Mouse (Mus musculus) cerebellum, adult 9-10 months (tissue): ENCODE results near the gene Timd2.
"Not testable (repeated sequence)": the region's sequence is repeated elsewhere in the genome, so short reads cannot be mapped to it uniquely, and the experiment has no call there.

Experiments
- DNase-seq: peaks from one replicate; pipeline ENCODE4 v3.0.0; 2022

Gene Timd2

DNA sequence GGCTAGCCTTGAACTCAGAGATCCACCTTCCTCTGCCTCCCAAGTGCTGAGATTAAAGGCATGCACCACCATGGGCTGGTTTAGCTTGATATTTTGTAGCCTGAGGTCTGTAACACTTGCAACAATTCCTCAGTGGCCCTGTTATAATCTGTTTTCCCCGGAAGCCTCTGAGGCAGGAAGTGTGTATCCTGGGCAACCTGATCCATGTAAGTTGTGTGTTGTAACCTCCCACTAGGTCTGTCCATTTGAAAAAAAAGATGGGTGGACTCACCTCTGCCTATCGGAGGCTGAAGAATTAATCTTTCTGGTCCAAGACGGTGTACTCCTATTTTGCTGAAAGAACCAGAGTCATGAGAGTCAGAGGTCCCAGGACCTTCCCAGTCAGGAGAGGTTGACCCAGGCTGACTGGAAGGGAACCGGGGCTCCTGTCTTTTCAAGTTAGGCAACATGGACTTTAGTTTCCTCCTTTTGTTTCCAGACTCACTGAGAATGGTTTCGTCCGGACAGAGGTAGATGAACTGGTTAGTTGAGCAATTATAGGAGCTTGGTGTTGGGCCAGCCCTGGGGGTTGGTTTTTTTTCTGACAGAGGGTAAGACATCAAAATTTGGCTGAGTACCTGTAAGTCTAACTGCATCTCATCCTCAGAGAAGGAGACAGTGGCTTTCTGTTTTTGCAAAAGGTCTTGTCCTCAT is at the start of gene Timd2:
Timd2 (minus strand) TSS at position 398 of the 693 bp plus-strand sequence.
- DNase-seq = no peak

DNA sequence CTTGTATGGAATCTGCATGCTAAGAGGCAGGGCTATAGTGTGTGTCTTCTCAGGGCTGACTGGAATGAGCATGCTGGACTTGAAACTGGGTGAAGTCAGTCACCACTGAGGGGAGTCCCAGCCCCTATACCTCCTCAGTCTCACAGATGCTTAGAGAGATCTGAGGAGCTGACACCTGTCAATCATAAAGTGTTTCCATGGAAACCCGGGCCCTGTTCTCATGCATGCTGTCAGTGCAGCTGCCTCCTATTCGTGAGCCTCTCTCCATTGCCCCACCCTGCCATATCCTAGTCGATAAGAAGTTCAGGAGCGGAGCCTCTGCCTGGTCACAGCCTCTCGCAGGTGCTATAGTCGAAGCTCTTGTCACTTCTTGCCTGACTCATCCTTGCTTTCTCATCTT is 48.9 kb upstream of the Timd2 start:
- not testable (repeated sequence) for DNase-seq

DNA sequence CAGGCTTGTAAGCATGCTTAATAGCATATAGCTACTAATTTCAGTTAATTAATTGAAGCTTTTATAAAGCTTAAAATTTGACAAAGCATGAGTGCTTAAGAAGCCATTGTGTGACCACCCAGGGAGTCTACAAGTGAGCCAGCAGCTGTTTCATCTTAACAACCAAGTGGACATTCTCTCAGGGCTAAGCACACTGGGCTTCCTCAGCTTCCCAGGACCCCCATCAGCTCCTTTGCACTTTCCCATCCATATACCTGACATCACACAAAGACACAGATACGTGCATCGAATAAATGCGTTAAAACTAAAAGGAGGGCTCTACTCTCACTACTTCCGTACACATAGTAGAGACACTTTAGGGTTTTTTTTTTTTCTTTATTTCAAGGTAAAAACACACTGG is 47.8 kb upstream of the Timd2 start:
- DNase-seq = no peak

DNA sequence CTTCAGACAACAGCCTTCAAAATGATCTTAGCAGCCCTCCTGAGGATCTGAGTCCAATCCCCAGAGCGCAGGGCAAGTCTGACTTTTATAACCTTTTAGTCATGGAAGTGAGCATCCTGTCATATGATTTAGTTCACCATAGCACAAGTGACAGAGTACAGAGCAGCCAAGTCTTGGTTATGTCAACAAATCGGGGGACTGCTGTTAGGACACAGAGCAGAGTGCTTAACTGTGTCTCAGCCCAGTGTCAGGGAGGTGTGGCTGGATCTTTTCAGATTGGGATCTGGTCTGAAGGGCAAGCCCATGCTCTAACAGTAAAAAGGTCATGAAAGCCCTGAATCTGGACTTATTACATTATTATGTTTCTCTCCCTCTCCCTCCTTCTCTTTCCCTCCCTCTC is 46.8 kb upstream of the Timd2 start:
- DNase-seq = no peak

DNA sequence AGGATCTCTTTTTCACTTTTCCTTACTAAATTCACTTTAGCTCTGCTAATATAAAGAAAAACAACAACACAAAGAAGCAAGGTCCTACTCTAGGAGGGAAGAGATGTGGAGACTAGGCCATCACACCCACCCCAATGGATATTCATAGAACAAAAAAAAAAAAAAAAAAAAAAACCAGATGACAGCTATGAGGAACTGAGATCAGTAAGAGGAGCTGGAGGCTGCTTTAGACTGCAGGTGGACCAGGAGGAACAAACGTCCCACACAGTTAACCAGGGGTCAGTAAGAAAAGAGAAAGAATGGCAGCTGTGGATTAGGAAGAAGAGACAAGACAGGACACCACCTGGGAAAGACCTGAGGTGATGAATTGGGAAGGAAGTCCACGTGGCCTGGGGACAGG is 41.1 kb upstream of the Timd2 start:
- no peak for DNase-seq

DNA sequence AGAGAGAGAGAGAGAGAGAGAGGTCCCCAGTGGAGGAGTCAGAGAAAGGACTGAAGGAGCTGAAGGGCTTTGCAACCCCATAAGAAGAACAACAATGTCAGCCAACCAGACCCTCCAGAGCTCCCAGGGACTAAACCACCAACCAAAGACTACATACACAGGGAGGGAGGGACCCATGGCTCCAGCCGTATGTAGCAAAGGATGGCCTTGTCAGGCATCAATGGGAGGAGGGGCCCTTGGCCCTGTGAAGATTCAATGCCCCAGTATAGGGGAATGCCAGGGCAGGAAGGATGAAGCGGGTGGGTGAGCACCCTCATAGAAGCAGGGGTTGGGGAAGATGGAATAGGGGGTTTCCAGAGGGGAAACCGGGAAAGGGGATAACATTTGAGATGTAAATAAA is 34.9 kb upstream of the Timd2 start:
- no peak for DNase-seq

DNA sequence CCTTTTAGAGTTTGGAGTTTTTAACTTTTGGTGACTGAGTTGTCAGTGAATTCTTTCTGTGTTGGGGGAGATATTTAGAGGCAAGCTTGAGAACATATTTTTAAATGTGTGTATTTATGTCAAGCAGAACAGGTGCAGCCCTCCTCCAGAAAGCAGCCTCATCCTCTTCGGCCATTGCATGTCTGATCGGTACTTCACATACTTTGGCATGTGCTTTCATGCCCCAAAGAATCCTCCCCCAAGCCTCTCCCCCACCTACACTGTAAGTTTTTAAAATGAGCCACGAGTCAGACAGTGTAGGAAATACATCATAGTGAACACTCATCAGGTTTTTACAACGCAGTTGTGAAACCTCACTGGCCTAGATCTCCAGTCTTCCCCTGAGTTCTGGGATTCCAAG is 34.0 kb upstream of the Timd2 start:
- no peak for DNase-seq

DNA sequence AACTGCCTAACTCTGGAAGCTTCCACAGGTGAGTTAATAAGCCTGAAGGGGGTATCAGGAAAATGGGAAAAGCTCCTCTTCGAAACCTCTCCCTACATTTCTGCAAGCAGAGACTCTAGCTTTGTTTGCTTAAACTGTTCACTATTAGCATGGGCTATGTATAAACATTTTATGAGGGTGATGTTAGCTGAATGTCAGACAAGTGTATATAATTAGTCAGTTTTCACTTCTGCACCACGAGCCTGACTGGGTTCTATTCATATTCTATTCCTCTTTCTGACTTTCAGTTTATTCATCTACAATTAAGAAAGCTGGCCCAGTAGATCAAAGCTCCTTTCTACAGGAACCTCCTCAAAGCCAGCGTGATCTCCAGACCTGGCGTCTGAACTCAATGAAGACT is 32.6 kb upstream of the Timd2 start:
- DNase-seq = no peak

DNA sequence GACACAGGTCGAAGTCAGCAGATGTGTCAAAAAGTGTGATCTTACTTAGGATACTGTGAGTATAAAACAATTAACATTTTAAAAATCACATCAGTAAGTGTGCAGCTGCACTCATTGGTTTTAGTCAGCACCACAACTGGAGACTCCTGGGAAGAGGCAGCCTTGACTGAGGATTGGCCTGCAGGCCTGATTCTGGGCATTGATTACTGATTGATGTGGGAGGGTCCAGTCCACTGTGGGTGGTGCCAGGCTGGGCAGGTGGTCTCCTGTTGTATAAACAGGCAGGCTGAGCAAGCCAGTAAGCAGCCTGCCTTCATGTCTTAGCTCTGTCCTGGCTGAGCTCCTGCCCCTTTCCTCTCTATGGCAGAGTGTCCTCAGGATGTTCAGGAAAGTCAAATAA is 28.2 kb upstream of the Timd2 start, which contains the start of gene Havcr1:
Havcr1 (plus strand) TSS at position 5 of the 400 bp plus-strand sequence.
- DNase-seq = not testable (repeated sequence)

DNA sequence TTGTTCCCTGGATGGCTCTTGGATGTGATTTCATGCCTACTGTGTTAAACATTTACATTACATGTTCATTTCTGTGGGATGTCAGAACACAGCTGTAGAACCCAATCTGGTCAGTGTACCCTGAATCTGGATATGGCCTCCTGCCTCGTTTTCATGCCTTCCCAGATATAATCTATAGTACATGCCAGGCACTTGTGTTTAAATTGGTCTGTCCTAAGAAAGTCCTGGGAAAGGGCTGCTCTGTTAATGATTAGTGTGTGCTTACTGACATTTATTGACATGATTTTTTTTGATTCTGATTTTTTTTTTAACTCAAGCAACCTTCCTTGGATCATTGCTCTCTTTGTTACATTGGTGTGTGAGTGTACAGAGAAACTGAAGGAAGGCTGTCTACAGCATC is 27.8 kb upstream of the Timd2 start:
- no peak for DNase-seq

DNA sequence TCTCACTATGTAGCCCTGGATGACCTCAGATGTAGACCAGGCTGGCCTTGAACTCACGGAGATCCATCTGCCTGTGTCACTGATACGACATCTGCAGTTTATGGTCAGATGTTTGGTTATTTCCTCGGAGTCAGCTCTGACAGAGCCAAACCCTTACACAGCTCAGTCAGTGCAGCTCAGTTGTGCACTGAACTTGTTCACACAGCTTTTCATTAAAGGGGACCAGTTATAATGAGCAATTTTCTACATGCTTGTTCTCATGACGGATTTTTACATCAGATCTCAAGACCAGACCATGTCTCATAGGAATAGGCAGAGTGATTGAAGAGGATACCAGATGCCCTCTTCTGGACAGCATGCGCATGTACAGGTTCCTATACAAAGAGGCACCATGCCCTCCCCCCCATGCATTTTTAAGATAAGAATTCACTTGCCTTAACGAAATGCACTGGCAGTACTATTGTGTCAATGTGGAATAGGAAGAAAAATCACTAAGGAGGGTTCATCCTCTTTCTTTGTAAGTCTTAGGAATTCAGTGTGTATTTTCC is 26.5 kb upstream of the Timd2 start:
- DNase-seq = peak; percentile 2

DNA sequence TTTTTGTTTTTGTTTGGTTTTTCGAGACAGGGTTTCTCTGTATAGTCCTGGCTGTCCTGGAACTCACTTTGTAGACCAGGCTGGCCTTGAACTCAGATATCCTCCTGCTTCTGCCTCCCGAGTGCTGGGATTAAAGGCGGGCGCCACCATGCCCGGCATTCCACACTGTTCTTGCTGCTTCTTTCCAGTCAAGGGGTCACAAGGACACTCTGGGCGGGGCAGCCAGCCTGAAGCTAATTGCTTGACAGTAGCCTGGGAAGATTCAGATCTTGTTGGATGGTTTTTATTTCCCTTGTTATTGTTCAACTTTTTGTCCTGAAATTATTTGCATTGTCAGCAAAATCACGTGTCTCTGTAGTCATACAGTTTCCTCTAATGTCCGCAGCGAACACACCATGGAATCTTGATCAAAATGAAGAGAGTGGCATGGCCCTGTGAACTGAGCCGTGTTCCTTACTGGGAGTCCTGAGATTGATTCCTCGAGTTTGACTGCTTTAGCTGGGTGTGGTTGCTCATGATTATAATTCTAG is 24.7 kb upstream of the Timd2 start:
- DNase-seq = no peak

DNA sequence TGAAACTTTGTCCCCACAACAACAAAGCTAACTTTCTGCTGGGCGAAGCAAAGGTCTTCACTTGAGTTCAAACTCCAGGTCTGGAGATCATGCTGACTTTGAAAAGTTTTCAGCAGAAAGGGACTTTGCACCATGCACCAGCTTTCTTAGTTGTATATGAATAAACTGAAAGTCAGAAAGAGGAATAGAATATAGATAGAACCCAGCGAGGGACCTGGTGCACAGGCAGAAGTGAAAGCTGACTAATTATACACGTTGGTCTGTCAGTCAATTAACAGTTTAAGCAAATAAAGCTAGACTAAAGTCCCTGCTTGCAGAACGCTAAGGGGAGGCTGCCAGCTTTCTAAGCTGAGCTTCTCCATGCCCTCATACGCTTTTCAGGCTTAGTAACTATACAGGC is 8.0 kb downstream of the Timd2 start:
- no peak for DNase-seq

DNA sequence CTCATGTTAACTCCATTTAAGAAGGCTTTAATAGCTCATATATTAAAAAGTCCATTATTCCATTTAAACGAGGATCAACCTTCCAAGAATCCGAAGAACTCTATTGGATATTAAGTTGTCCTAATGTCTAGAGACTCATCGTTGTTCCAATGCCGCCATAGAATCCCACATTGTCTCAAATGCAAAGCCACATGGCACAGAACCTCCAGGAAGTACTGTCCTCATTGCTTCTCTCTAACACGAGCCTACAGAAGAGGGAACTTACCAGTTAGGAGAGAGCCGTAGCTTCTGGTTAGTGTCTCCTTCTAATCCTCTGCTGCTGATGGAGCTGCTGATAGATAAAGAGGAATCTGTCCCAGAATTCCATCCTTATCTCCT is 8.6 kb downstream of the Timd2 start:
- DNase-seq = no peak

DNA sequence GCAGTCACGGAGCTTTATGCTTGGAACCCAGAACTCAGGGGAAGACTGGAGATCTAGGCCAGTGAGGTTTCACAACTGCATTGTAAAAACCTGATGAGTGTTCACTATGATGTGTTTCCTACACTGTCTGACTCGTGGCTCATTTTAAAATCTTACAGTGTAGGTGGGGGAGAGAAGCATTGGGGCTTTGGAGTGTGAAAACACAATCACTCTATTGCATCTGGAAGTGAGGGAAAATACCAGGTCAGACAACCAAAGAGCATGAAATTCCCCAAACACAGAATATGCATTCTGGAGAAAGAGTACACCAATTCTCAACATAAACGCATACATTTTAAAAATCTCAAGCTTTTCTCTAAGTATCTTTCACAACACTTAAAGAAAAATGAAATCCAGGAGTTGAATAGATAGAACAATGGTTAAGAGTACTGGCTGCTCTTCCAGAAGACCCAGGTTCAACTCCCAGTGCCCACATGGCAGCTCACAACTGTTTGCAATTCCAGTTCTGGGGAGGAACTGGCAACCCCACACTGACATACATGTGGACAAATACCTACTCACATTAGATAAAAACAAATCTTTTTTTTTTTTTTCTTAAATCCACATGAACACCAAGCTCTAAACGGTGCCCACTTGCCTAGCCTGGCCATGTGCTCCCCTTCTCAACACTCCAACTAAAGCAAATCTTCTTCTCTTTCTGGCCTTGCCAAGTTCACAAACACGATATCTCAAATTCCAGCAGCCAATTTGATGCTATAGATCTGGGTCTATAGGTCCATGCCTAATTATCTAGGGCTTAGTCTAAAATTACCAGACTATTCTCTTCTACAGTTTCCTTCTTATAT is 9.2 kb downstream of the Timd2 start:
- DNase-seq = no peak

DNA sequence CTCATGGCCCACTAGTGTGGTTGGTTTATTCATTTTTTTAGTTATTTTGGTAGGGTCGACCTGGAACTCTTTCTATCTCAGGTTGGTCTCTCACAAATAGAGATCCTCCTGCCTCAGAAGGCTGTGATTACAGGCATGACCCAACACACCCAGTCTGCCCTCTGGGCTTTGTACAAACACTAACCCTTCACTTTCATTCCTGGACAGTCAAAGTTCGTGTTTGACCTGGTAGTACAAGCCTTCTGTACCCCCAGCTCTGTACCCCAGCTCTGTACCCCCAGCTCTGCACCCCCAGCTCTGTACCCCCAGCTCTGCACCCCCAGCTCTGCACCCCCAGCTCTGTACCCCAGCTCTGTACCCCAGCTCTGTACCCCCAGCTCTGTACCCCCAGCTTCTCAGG is 11.0 kb downstream of the Timd2 start:
- DNase-seq = not testable (repeated sequence)

DNA sequence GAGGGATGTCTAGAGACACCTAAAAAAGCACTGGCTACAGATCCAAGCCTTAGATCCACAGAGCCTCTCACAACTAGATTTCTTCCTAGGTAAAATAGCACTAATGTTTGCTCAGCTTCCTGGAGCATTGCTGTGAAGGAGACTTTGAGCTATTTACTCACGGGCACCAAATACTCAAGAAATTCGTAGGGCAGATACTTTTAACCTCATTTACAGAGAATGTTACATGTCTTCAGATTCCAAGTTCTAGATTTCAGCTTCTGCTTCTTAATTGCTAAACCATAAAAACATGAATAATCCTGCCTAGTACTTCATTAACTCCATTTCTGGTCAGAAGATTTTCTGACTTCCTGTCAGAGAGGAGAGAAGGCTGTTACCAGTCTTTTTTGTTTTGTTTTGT is 16.7 kb downstream of the Timd2 start:
- no peak for DNase-seq

DNA sequence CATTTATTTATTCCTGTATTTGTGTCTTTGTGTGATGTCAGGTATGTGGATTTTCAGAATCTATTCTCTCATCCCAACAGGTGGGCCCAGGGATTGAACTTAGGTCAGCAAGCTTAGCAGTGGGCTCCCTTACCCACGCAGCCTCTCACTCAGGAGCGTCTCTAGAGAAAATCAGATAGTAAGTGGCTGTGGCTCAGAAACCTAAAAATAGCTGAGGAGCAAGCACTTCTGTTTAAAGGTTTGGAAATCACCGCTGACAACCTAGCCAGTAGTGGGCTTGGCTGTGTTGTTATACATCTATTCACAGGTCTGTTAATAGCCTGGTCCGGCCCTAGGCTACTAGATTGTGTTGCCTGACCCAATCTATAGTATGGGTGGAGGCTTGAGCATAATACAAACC is 23.1 kb downstream of the Timd2 start:
- DNase-seq = no peak

DNA sequence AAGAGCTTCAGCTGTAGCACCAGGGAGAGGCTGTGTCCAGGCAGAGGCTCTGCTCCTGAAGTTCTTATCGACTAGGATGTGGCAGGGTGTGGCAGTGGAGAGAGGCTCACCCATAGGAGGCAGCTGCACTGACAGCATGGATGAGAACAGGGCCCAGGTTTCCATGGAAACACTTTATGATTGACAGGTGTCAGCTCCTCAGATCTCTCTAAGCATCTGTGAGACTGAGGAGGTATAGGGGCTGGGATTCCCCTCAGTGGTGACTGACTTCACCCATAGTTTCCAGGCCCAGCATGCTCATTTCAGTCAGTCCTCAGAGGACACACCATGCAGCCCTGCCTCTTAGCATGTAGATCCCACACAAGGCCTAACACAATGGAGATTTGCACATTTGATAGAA is 24.0 kb downstream of the Timd2 start:
- DNase-seq = no peak

DNA sequence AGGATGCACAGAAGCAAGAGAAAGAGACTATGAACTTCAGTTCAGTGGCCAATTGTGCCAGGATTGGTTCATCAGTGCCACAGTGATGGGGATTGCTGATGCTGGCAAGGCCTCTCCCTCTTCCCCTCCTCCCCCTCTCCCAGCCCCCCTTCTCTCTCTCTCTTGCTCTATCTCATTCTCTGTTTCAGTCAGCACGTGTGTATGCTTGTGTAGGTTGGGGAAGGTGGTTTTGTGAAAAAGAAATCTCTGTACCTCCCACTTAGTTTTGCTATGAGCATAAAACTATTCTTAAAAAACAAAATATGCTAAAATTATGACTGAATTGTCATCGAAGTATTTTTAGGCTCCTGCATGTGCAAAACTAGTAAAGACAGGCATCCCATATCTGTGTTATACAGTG is 38.9 kb downstream of the Timd2 start:
- DNase-seq = no peak

DNA sequence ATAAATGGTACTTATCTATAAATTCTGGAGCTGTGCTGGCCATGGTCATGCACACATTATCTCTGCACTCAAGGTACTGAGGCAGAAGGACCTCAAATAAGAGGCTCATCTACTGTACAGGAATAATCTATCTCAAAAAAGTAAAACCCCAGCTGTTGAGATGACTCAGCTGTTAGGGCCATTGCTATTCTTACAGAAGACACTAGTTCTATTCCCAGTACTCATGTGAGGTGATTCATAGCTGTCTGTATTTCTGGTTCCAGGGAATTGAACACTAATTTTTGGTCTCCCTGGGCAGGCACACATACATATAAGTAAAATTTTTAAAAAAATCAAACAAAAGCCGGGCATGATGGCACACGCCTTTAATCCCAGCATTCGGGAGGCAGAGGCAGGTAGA is 39.8 kb downstream of the Timd2 start:
- no peak for DNase-seq

DNA sequence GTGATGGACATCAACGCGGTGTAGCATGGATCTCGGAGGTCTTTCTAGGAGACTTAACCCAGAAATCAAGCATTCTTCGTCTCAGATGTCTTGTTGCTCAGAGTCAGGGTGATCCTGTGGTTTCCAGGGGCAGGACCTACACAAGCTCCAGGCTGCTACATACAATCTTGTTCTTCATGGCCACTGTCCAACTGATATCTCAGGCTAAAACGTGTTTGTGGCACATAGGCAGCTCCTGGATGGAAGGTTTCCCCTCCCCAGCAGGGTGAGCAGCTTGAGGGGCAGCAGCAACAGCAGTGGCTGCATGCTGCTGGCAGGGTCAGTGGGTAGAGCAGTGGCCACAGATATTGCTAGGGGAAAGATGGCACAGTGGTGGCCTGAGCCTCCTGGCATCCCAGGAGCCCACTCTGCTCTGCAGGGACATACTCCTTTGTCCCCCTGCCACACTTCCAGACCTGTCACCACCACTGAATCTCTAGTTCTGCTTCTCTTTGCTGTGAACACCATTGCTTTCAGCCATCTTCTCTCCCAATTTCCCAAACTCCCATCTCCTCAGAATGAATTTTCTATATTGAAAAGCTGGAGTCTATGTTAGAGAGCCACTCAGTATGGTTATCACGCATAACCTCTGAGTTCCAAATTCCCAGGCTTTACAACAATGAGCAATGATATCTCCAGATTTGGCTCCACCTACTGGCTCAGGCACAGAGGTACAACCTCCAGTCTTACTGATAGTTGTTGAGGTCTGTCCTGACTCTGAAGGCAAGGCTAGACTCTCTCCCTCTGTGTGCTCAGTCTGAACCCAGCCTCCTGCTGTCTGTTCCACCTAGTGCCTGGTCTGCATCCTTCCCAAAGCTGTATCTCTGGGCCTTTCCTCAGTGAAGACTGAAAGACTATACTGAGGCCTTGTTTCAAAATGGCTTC is 41.0 kb downstream of the Timd2 start:
- DNase-seq = peak; percentile 0

DNA sequence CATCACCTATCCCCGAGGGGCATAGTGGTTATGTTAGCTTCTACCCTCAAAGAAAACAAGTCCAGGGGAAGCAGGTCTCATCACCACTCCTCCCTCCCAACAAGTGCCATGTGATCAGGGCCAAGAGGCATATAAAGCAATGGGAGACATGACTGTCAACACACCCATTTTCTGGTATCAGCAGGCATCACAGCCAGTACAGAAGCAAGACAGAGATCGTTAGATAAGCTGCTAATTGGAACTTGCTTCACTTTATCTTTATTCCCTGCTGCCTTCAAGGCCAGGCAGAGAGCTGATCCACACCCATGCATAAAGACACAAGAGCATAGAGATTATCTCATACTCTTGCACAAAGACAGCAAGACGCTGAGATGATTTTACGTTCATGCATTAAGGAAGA is 43.6 kb downstream of the Timd2 start:
- no peak for DNase-seq
